Mouse (Mus musculus): ENCODE results near the gene Phex. TPM values are rescaled to one million over a fixed set of nuclear protein-coding genes. Genes with fewer than 3 reads are reported as not detected.

Phex gene
- polyA plus RNA-seq (2012; ENCODE audit: insufficient read depth, insufficient read length, missing spikeins): 0.15 TPM in 1 of 2 replicates, not detected in the other

GRCm38 (mm10) chrX:157415212-157415611, at the start of gene Phex:
Gene Phex (minus strand): TSS chrX:157415312.
- Histone ChIP-seq H3K4me3 (ENCODE audit: insufficient read depth, low read length) (no peak within 1 kb of the TSS), H3K27ac (ENCODE audit: insufficient read depth, low read depth, low read length) (no peak within 1 kb of the TSS), H3K4me1 (ENCODE audit: control insufficient read depth, insufficient read depth, low read length) (no peaks in the 10 kb centered on the region)
- no peak for TF ChIP-seq POLR2A (IDR thresholded peaks at IDR 0.05; ENCODE audit: borderline replicate concordance, low read depth, low read length)
- no peak for TF ChIP-seq CTCF (IDR thresholded peaks at IDR 0.05; ENCODE audit: low read depth, low read length)

- Histone ChIP-seq H3K27ac (ENCODE audit: insufficient read depth, low read depth, low read length) (no peak overlapping the region), H3K4me1 (ENCODE audit: control insufficient read depth, insufficient read depth, low read length) (peaks cover 8% of the 10 kb centered on the region), H3K4me3 (ENCODE audit: insufficient read depth, low read length) (no peak overlapping the region)
- TF ChIP-seq CTCF (IDR thresholded peaks at IDR 0.05; ENCODE audit: low read depth, low read length) (no peak), POLR2A (IDR thresholded peaks at IDR 0.05; ENCODE audit: borderline replicate concordance, low read depth, low read length) (no peak)
Measured at GRCm38 (mm10) chrX:157462716-157463115, 47.6 kb upstream of the Phex start.

GRCm38 (mm10) chrX:157454430-157454829, 39.3 kb upstream of the Phex start:
- H3K4me3 ChIP-seq (ENCODE audit: insufficient read depth, low read length): no peak overlapping the region
- TF ChIP-seq POLR2A (IDR thresholded peaks at IDR 0.05; ENCODE audit: borderline replicate concordance, low read depth, low read length) (no peak), CTCF (IDR thresholded peaks at IDR 0.05; ENCODE audit: low read depth, low read length) (no peak)
- H3K4me1 ChIP-seq (ENCODE audit: control insufficient read depth, insufficient read depth, low read length): no peaks in the 10 kb centered on the region
- no peak overlapping the region for H3K27ac ChIP-seq (ENCODE audit: insufficient read depth, low read depth, low read length)

- no peak for TF ChIP-seq POLR2A (IDR thresholded peaks at IDR 0.05; ENCODE audit: borderline replicate concordance, low read depth, low read length)
- Histone ChIP-seq H3K27ac (ENCODE audit: insufficient read depth, low read depth, low read length) (no peak overlapping the region), H3K4me1 (ENCODE audit: control insufficient read depth, insufficient read depth, low read length) (peaks cover 4% of the 10 kb centered on the region), H3K4me3 (ENCODE audit: insufficient read depth, low read length) (no peak overlapping the region)
Measured at GRCm38 (mm10) chrX:157449000-157449399, 33.9 kb upstream of the Phex start.

- Histone ChIP-seq H3K4me1 (ENCODE audit: control insufficient read depth, insufficient read depth, low read length) (peaks cover 4% of the 10 kb centered on the region), H3K27ac (ENCODE audit: insufficient read depth, low read depth, low read length) (no peak overlapping the region), H3K4me3 (ENCODE audit: insufficient read depth, low read length) (no peak overlapping the region)
- TF ChIP-seq POLR2A (IDR thresholded peaks at IDR 0.05; ENCODE audit: borderline replicate concordance, low read depth, low read length) (no peak), CTCF (IDR thresholded peaks at IDR 0.05; ENCODE audit: low read depth, low read length) (no peak)
Measured at GRCm38 (mm10) chrX:157447431-157447830, 32.3 kb upstream of the Phex start.

GRCm38 (mm10) chrX:157434768-157435167, 19.7 kb upstream of the Phex start:
- TF ChIP-seq CTCF (IDR thresholded peaks at IDR 0.05; ENCODE audit: low read depth, low read length) (no peak), POLR2A (IDR thresholded peaks at IDR 0.05; ENCODE audit: borderline replicate concordance, low read depth, low read length) (no peak)
- Histone ChIP-seq H3K4me1 (ENCODE audit: control insufficient read depth, insufficient read depth, low read length) (no peaks in the 10 kb centered on the region), H3K27ac (ENCODE audit: insufficient read depth, low read depth, low read length) (no peak overlapping the region), H3K4me3 (ENCODE audit: insufficient read depth, low read length) (no peak overlapping the region)

GRCm38 (mm10) chrX:157419451-157419850, 4.3 kb upstream of the Phex start:
- Histone ChIP-seq H3K4me3 (ENCODE audit: insufficient read depth, low read length) (no peak overlapping the region), H3K4me1 (ENCODE audit: control insufficient read depth, insufficient read depth, low read length) (no peaks in the 10 kb centered on the region), H3K27ac (ENCODE audit: insufficient read depth, low read depth, low read length) (no peak overlapping the region)
- TF ChIP-seq POLR2A (IDR thresholded peaks at IDR 0.05; ENCODE audit: borderline replicate concordance, low read depth, low read length): no peak
- TF ChIP-seq CTCF (IDR thresholded peaks at IDR 0.05; ENCODE audit: low read depth, low read length): no peak

GRCm38 (mm10) chrX:157404919-157405318, 10.2 kb downstream of the Phex start:
- TF ChIP-seq POLR2A (IDR thresholded peaks at IDR 0.05; ENCODE audit: borderline replicate concordance, low read depth, low read length) (no peak), CTCF (IDR thresholded peaks at IDR 0.05; ENCODE audit: low read depth, low read length) (no peak)
- no peak overlapping the region for H3K4me3 ChIP-seq (ENCODE audit: insufficient read depth, low read length)

GRCm38 (mm10) chrX:157391241-157391640, 23.9 kb downstream of the Phex start:
- peaks cover 2% of the 10 kb centered on the region; the same call in 1 of the 2 replicates for H3K4me1 ChIP-seq (ENCODE audit: control insufficient read depth, insufficient read depth, low read length)
- H3K27ac ChIP-seq (ENCODE audit: insufficient read depth, low read depth, low read length): no peak overlapping the region
- no peak for TF ChIP-seq CTCF (IDR thresholded peaks at IDR 0.05; ENCODE audit: low read depth, low read length)
- TF ChIP-seq POLR2A (IDR thresholded peaks at IDR 0.05; ENCODE audit: borderline replicate concordance, low read depth, low read length): no peak
- no peak overlapping the region for H3K4me3 ChIP-seq (ENCODE audit: insufficient read depth, low read length)

More at GRCm38 (mm10) chrX:157404919-157405318, 10.2 kb downstream of the Phex start:
- Histone ChIP-seq H3K27ac (ENCODE audit: insufficient read depth, low read depth, low read length) (no peak overlapping the region), H3K4me1 (ENCODE audit: control insufficient read depth, insufficient read depth, low read length) (no peaks in the 10 kb centered on the region)

- Histone ChIP-seq H3K4me1 (ENCODE audit: control insufficient read depth, insufficient read depth, low read length) (peaks cover 2% of the 10 kb centered on the region; the same call in 1 of the 2 replicates), H3K27ac (ENCODE audit: insufficient read depth, low read depth, low read length) (no peak overlapping the region), H3K4me3 (ENCODE audit: insufficient read depth, low read length) (no peak overlapping the region)
- TF ChIP-seq POLR2A (IDR thresholded peaks at IDR 0.05; ENCODE audit: borderline replicate concordance, low read depth, low read length): no peak
Measured at GRCm38 (mm10) chrX:157390102-157390501, 25.0 kb downstream of the Phex start.

- Histone ChIP-seq H3K4me3 (ENCODE audit: insufficient read depth, low read length) (no peak overlapping the region), H3K27ac (ENCODE audit: insufficient read depth, low read depth, low read length) (no peak overlapping the region), H3K4me1 (ENCODE audit: control insufficient read depth, insufficient read depth, low read length) (peaks cover 2% of the 10 kb centered on the region; the same call in 1 of the 2 replicates)
- no peak for TF ChIP-seq CTCF (IDR thresholded peaks at IDR 0.05; ENCODE audit: low read depth, low read length)
- TF ChIP-seq POLR2A (IDR thresholded peaks at IDR 0.05; ENCODE audit: borderline replicate concordance, low read depth, low read length): no peak
Measured at GRCm38 (mm10) chrX:157388419-157388818, 26.7 kb downstream of the Phex start.

Data from bone marrow macrophage, adult 2 months (primary cell).